Mouse (Mus musculus) stomach, embryonic 16.5 days (tissue): Measurements from ENCODE around the gene Igfn1. TPM values are rescaled to one million over a fixed set of nuclear protein-coding genes. Genes with fewer than 3 reads are reported as not detected.

ENCODE experiments used
- ATAC-seq: fragments of 200-750 bp; cut with Nextera tagmentation; 2 replicates; pipeline ENCODE4 v1.8.0; 2017; ENCODE audit warnings: moderate number of reproducible peaks, moderate TSS enrichment; ENCODE audit not compliant: insufficient read depth, low FRiP score
- H3K27ac ChIP-seq: fragments of 300-500 bp; sonication (generic); 2 replicates; pipeline ENCODE4 v1.5.1; 2014; ENCODE audit warnings: low read length
- H3K27me3 ChIP-seq: fragments of 300-500 bp; sonication (generic); 2 replicates; pipeline ENCODE4 v1.6.1; 2014; ENCODE audit warnings: low read length, control low read depth, mixed read lengths; ENCODE audit not compliant: control insufficient read depth, insufficient read depth
- H3K36me3 ChIP-seq: fragments of 300-500 bp; sonication (generic); 2 replicates; pipeline ENCODE4 v1.6.1; 2014; ENCODE audit warnings: low read length; ENCODE audit not compliant: control insufficient read depth, insufficient read depth
- H3K4me1 ChIP-seq: fragments of 300-500 bp; sonication (generic); 2 replicates; pipeline ENCODE4 v1.6.1; 2014; ENCODE audit warnings: low read length, control low read depth, mixed read lengths; ENCODE audit not compliant: control insufficient read depth, insufficient read depth
- H3K4me2 ChIP-seq: fragments of 300-500 bp; sonication (generic); 2 replicates; pipeline ENCODE4 v1.6.1; 2014; ENCODE audit warnings: low read depth, low read length, mixed read lengths
- H3K4me3 ChIP-seq: fragments of 300-500 bp; sonication (generic); replicated peaks from 2 replicates; pipeline ENCODE4 v1.5.1; 2014; ENCODE audit warnings: mild to moderate bottlenecking, low read length
- H3K9ac ChIP-seq: fragments of 300-500 bp; sonication (generic); 2 replicates; pipeline ENCODE4 v1.6.1; 2014; ENCODE audit warnings: low read length
- H3K9me3 ChIP-seq: fragments of 300-500 bp; sonication (generic); replicated peaks from 2 replicates; pipeline ENCODE4 v1.6.1; 2016; ENCODE audit warnings: low read length, control low read depth; ENCODE audit not compliant: control insufficient read depth
- WGBS: fragments of 180-500 bp; shearing (Covaris S2); extraction: QIAGEN DNeasy Blood & Tissue Kit; methylation state at CpG from one replicate; pipeline ENCODE4 v1.1.7; 2014; 5-methylcytosine and 5-hydroxymethylcytosine counted together
- polyA plus RNA-seq: library from polyadenylated mRNA; unstranded; fragments of >200 nt; fragmentation: Nextera tagmentation; extraction: Ambion mirVana; gene quantifications from 2 replicates; pipeline ENCODE4 v1.2.1, GENCODE M21; 2015

Gene Igfn1
- polyA plus RNA-seq, 1 experiment from 2014 or later = 0.12 TPM

DNA sequence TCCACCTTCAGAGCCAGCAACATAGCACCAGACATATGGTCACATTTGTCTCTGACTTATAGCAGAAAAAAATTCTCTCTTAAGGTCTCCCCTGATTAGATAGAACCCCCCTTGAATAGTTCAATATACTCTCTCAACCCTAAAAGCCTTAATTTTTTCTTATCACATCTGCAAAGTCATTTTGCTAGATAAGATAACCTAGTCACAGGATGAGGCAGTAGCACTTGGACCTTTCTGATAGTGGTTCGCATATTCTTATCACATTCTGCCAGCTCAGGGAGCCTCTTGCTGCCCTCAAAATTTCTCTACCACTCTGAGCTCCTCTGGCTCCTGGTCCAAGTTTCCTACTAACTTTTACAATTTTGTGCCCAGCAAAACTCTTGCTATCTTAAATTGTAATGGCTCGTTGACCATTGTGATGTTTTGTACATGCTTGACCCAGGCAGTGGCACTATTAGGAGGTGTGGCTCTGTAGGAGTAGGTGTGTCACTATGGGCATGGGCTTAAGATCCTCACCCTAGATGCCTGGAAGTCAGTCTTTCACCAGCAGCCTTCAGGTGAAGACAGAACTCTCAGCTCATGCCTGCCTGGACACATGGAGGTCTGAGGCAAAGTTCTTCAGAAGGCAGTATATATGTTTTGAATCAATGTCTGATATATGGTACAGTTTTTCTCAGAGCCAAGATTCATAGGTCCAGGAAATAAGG, 8.8 kb upstream of the Igfn1 start:
- Histone ChIP-seq H3K4me3 (no peak overlapping the region), H3K27me3 (no peaks in the 10 kb centered on the region), H3K27ac (no peak overlapping the region), H3K9me3 (no peaks in the 10 kb centered on the region), H3K9ac (no peak overlapping the region), H3K4me2 (no peak overlapping the region), H3K36me3 (no peaks in the 10 kb centered on the region), H3K4me1 (peaks cover 9% of the 10 kb centered on the region; the same call in 1 of the 2 replicates)
- ATAC-seq = no peak
- 65% methylated on average over 2 of the region's 2 CpGs for WGBS

DNA sequence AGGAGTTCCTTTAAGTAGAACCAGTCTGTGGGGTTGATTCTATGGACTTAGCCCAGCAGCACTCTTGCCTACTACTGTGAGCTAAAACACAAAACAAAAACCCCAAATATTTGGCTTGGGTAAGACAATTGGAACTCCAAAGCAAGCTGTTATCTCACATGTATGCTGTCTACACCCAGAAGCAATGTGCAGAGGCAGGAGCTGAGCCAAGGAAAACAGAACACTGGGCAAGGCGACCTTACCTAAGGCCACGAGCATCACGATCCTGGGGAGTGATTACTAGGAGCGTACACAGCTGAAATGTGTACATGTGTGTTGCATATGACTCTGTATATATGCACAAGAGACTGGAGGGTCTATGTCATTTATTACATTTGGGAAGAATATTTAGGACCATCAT, 7.4 kb upstream of the Igfn1 start:
- ATAC-seq = no peak
- H3K27ac ChIP-seq = no peak overlapping the region
- no peaks in the 10 kb centered on the region; the same call in 1 of the 2 replicates for H3K4me1 ChIP-seq
- no peaks in the 10 kb centered on the region for H3K27me3 ChIP-seq
- no peak overlapping the region for H3K9ac ChIP-seq
- no peak overlapping the region for H3K4me2 ChIP-seq
- H3K4me3 ChIP-seq = no peak overlapping the region
- 68% methylated on average over 4 of the region's 4 CpGs for WGBS
- no peaks in the 10 kb centered on the region for H3K9me3 ChIP-seq
- H3K36me3 ChIP-seq = no peaks in the 10 kb centered on the region

DNA sequence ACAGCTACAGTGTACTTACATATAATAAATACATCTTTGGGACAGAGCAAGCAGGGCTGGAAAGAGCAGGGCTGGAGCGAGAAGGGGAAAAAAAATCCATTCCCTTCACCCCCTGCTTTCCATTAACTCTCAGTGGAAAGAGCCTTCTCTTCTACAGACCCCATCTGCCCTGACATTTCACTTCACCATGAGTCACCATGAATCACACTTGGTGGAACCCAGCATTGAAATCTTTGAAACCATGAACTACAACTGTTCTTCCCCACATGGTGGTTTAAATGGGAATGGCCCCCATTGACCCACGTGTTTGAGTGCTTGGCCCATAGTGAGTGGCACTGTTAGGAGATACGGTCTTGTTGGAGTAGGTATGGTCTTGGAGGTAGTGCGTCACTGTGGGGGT, 4.1 kb upstream of the Igfn1 start:
- ATAC-seq = no peak
- 88% methylated on average over 4 of the region's 4 CpGs for WGBS

DNA sequence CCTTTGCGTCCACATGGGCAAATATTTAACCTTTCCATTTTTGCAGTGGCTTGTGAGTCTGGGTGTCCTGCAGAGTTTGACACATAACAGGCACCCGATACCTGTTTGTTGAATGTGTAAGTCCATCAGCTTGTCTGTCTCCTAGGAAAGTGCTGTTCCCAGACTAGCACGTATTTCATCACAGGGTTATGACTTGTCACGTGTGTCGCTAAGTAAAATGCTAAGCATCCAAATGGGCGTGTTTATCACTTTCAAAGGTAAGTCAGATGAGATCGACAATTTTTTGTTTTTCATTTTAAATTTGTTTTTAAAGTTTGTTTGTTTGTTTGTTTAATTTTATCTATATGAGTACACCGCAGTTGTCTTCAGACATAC, 2.0 kb upstream of the Igfn1 start:
- no peaks in the 10 kb centered on the region for H3K27me3 ChIP-seq
- no peaks in the 10 kb centered on the region for H3K36me3 ChIP-seq
- H3K4me2 ChIP-seq = peak overlapping the region; percentile 80
- no peak overlapping the region for H3K27ac ChIP-seq
- WGBS = 15% methylated on average over 8 of the region's 8 CpGs
- H3K4me1 ChIP-seq = peaks cover 10% of the 10 kb centered on the region
- no peak; the same call in 1 of the 2 replicates for ATAC-seq
- no peaks in the 10 kb centered on the region for H3K9me3 ChIP-seq
- no peak overlapping the region for H3K9ac ChIP-seq
- peak overlapping the region; percentile 52 for H3K4me3 ChIP-seq

More for the DNA sequence above, 4.1 kb upstream of the Igfn1 start:
- Histone ChIP-seq H3K9ac (no peak overlapping the region), H3K4me3 (no peak overlapping the region), H3K9me3 (no peaks in the 10 kb centered on the region), H3K27ac (no peak overlapping the region), H3K27me3 (no peaks in the 10 kb centered on the region), H3K4me2 (no peak overlapping the region), H3K4me1 (peaks cover 10% of the 10 kb centered on the region), H3K36me3 (no peaks in the 10 kb centered on the region)

DNA sequence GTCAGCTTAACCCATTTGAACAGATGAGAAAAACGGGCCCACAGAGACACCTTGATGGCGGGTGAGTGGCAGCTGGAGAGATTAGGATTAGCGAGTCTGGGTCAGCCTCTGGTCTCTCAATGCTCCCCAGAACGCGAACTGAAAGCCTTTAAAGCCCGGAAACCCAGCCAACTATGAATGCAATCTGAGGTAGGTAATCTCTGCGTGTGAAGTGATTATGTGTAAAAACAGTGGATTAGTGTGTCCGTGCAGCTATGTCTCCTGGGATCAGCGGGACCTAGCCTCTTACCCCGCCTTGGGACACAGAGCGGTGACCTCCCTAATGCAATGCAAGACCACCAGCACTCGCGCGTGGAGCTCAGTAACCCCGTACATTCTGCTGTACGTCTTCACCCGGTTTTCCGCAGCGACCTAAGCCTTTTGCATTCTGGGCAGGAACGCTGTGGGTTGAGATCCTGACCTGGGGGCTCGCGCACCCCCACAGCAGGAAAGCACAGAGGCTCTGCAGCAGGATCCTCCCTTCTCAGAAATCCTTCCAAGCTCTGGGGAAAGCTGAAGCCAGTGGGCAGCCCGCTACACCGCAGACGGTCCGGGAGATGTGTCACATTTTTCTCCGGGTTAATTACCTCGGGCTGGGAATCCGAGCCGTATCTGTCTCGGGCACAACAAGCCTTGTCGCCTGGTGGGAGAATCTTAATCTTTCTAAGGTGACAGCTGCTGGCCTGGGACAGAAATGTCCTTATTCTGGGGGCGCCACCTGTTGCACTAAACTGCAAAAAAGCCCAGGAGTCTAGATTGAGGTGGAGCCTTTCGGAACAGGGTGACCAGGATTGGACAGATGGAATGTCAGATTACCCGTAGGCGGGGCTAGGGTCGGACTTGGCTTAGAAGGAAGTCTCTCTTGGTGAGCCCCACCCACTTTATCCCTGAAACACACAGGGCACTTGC, 1.3 kb upstream of the Igfn1 start, which contains the start of gene Tmem9:
Gene Tmem9 (plus strand): TSS at position 940 of the 948 bp plus-strand sequence.
- no peaks in the 10 kb centered on the region for H3K9me3 ChIP-seq
- peak; percentile 95 for ATAC-seq
- no peaks in the 10 kb centered on the region for H3K36me3 ChIP-seq
- peak within 1 kb of the TSS; percentile 80 for H3K4me2 ChIP-seq
- H3K27me3 ChIP-seq = no peaks in the 10 kb centered on the region
- peak within 1 kb of the TSS; percentile 52 for H3K4me3 ChIP-seq
- H3K4me1 ChIP-seq = peaks cover 10% of the 10 kb centered on the region
- H3K9ac ChIP-seq = peak within 1 kb of the TSS; percentile 67
- no peak within 1 kb of the TSS for H3K27ac ChIP-seq
- 3% methylated on average over 37 of the region's 37 CpGs for WGBS

DNA sequence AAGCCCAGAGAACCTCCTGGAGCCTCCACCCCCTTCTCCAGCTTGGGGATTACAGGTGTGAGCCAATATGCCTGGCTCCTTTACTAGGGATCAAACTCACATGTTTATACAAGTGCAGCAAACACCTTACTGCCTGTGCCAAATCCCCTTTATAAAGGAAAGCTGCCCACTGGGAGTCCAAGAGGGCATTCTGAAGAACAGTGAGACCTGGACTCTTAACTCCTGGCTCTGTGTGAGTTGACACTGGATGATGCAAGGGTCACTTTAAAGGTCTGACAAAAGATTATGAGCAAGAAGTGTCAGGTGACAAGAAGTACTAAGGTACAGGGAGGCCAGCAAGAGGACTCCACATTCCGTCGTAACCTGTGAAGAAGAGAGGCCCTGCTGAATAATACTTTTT, 4.7 kb downstream of the Igfn1 start:
- Histone ChIP-seq H3K4me3 (no peak overlapping the region), H3K36me3 (no peaks in the 10 kb centered on the region), H3K4me1 (no peaks in the 10 kb centered on the region), H3K9ac (no peak overlapping the region), H3K9me3 (no peaks in the 10 kb centered on the region), H3K4me2 (no peak overlapping the region), H3K27ac (no peak overlapping the region), H3K27me3 (no peaks in the 10 kb centered on the region)
- WGBS = 83% methylated on average over 2 of the region's 2 CpGs
- no peak for ATAC-seq

DNA sequence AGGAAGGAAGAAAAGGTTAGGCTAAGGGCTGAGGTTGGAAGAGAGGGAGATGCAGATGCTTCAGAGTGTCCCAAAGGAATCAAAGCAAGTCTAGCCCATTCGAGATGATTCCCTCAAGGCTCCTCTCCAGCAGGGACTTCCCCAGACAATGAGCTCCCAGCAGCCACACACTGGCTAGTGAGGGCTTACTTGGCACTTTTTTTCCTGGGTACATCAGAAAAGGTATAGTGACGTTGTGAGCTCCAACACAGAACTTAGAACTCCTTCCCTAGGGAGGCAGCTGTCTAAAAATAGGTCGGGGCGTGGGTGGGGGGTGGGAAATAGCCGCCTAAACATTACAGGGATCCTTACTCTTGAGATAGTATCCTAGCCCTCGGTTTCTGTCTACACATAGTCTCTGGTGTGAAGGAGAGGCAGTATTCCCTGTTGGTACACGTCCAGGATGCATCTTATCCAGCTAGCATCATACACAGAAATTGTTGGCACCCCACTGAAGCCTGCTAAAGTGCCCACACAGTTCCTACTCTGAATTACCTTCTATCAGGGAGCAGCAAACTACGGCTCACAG, 6.3 kb downstream of the Igfn1 start:
- no peaks in the 10 kb centered on the region for H3K4me1 ChIP-seq
- 51% methylated on average over 8 of the region's 8 CpGs for WGBS
- no peaks in the 10 kb centered on the region for H3K27me3 ChIP-seq
- no peak overlapping the region for H3K4me3 ChIP-seq
- ATAC-seq = no peak
- no peaks in the 10 kb centered on the region for H3K9me3 ChIP-seq
- H3K36me3 ChIP-seq = no peaks in the 10 kb centered on the region
- no peak overlapping the region for H3K9ac ChIP-seq
- H3K27ac ChIP-seq = no peak overlapping the region
- no peak overlapping the region for H3K4me2 ChIP-seq

DNA sequence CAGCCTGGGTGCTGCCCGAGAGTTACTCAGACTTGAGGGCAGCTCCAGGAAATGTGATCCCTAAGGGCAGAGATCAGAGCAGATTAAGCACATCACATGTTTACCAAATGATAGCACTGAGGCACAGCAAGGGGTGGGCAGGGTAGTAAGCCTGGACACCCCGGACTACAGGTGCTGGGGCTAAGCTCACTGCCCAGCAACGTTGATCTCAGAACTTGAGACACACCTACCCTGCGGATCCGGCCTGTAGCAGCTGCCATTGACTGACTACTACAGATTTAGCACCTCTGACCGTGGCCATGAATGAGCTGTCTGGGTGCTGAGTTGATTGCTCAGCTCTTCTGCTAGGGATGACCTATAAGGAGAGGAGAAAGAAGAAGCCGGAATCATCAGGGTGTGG, 8.6 kb downstream of the Igfn1 start:
- no peak for ATAC-seq
- H3K9ac ChIP-seq = no peak overlapping the region
- WGBS = 38% methylated on average over 7 of the region's 7 CpGs

DNA sequence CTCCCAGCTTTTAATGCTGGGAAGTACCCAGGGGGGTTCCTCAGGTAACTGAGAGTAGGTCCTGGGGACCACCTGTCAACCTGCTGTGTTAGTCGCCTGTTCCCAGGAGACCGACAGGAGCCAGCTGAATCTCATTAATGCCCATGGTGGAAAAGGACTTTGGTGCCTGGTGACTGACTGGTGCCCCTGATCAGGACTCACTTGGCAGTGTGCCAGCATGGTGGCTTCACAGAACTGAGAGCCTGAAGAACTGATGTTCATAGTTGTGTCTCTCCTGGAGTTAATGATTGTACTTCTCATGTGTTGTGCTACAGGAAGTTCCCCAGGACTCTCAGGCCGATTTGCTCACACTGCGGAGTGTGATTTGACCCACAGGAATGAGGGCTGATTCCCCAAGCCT, 12.7 kb downstream of the Igfn1 start:
- Histone ChIP-seq H3K4me1 (no peaks in the 10 kb centered on the region), H3K36me3 (no peaks in the 10 kb centered on the region), H3K4me3 (no peak overlapping the region), H3K27ac (no peak overlapping the region), H3K9me3 (no peaks in the 10 kb centered on the region), H3K27me3 (no peaks in the 10 kb centered on the region), H3K9ac (no peak overlapping the region), H3K4me2 (no peak overlapping the region)
- peak; percentile 29; the same call in 1 of the 2 replicates for ATAC-seq
- 73% methylated on average over 4 of the region's 4 CpGs for WGBS

More for the DNA sequence above, 8.6 kb downstream of the Igfn1 start:
- Histone ChIP-seq H3K4me1 (no peaks in the 10 kb centered on the region), H3K4me3 (no peak overlapping the region), H3K27me3 (no peaks in the 10 kb centered on the region), H3K4me2 (no peak overlapping the region), H3K27ac (no peak overlapping the region), H3K9me3 (no peaks in the 10 kb centered on the region), H3K36me3 (no peaks in the 10 kb centered on the region)
